Mouse (Mus musculus): Measurements from ENCODE around the gene Tenm4.
A peak's percentile ranks its signal among the peaks of the same experiment; 100 is the strongest.

Tenm4 gene

GRCm38 (mm10) chr7:96657101-96657830 is 486.2 kb downstream of the Tenm4 start:
- no peak for DNase-seq

GRCm38 (mm10) chr7:96657857-96658580 is 487.0 kb downstream of the Tenm4 start:
- DNase-seq: no peak

- peak; percentile 11 to 33 for DNase-seq
These were observed 489.9 kb downstream of the Tenm4 start for GRCm38 (mm10) chr7:96660907-96661306.

GRCm38 (mm10) chr7:96661352-96662169 is 490.5 kb downstream of the Tenm4 start:
- no peak for DNase-seq

- no peak for DNase-seq
These were observed 492.3 kb downstream of the Tenm4 start for GRCm38 (mm10) chr7:96663336-96663735.

- DNase-seq: no peak
These were observed 495.4 kb downstream of the Tenm4 start for GRCm38 (mm10) chr7:96666366-96666896.

GRCm38 (mm10) chr7:96667688-96668087 is 496.6 kb downstream of the Tenm4 start:
- no peak for DNase-seq

- no peak for DNase-seq
These were observed 499.0 kb downstream of the Tenm4 start for GRCm38 (mm10) chr7:96670095-96670494.

GRCm38 (mm10) chr7:96672322-96672914 is 501.4 kb downstream of the Tenm4 start:
- DNase-seq: no peak

GRCm38 (mm10) chr7:96677082-96677481 is 506.0 kb downstream of the Tenm4 start:
- no peak for DNase-seq

- no peak for DNase-seq
These were observed 507.2 kb downstream of the Tenm4 start for GRCm38 (mm10) chr7:96678236-96678635.

GRCm38 (mm10) chr7:96679746-96680145 is 508.7 kb downstream of the Tenm4 start:
- DNase-seq: no peak

GRCm38 (mm10) chr7:96680405-96680804 is 509.4 kb downstream of the Tenm4 start:
- DNase-seq: no peak

- DNase-seq: no peak
These were observed 510.8 kb downstream of the Tenm4 start for GRCm38 (mm10) chr7:96681808-96682207.

- DNase-seq: no peak
These were observed 517.1 kb downstream of the Tenm4 start for GRCm38 (mm10) chr7:96688141-96688540.

GRCm38 (mm10) chr7:96701097-96701845 is 530.2 kb downstream of the Tenm4 start:
- no peak for DNase-seq

- no peak for DNase-seq
These were observed 532.9 kb downstream of the Tenm4 start for GRCm38 (mm10) chr7:96703958-96704357.

- DNase-seq: no peak
These were observed 534.5 kb downstream of the Tenm4 start for GRCm38 (mm10) chr7:96705307-96706129.

- no peak for DNase-seq
These were observed 535.5 kb downstream of the Tenm4 start for GRCm38 (mm10) chr7:96706531-96706930.

GRCm38 (mm10) chr7:96707112-96707511 is 536.1 kb downstream of the Tenm4 start:
- no peak for DNase-seq

GRCm38 (mm10) chr7:96708071-96708470 is 537.0 kb downstream of the Tenm4 start:
- DNase-seq: no peak

Measured in lung, adult 18-20 months (tissue).